Mouse (Mus musculus) left cerebral cortex, adult 2 months (tissue): ENCODE results near the gene B9d1. TPM values are rescaled to one million over a fixed set of nuclear protein-coding genes. Genes with fewer than 3 reads are reported as not detected.
A peak's percentile ranks its signal among the peaks of the same experiment; 100 is the strongest.

ENCODE experiments used
- DNase-seq, 2 experiments: peaks; one replicate each; pipeline ENCODE4 v3.0.0; 2021 to 2022; ENCODE audit warnings: low spot score in 2 of 2, mixed read lengths in 1 of 2; ENCODE audit errors: extremely low spot score in 1 of 2
- H3K27ac ChIP-seq: fragments of 200-600 bp; 2 replicates; pipeline ENCODE4 v1.8.1; 2022
- H3K4me3 ChIP-seq: fragments of 200-600 bp; 2 replicates; pipeline ENCODE4 v1.8.1; 2022
- CTCF ChIP-seq: fragments of 200-600 bp; IDR thresholded peaks from 2 replicates; pipeline ENCODE4 v1.8.1; 2022; ENCODE audit warnings: antibody characterized with exemption, mild to moderate bottlenecking, moderate library complexity
- intact Hi-C: fragments of 180-260 bp; cut with DNase I; formaldehyde crosslinking; loops from one replicate; pipeline ENCODE4 v1.15.1; 2025
- total RNA-seq, 2 experiments: library from RNA; stranded (reverse); gene quantifications; 2 replicates each; pipeline ENCODE4 v1.2.3; 2021

Gene B9d1
- total RNA-seq, 2 experiments from 2014 or later = 39.1 to 43.8 TPM

GRCm38 (mm10) chr11:61481239-61482090 lies 23.5 kb upstream of the B9d1 start:
- TF ChIP-seq CTCF = no peak
- intact Hi-C loops = no loop called here
- no peak overlapping the region for H3K27ac ChIP-seq
- DNase-seq = no peak
- no peak overlapping the region for H3K4me3 ChIP-seq

GRCm38 (mm10) chr11:61483226-61483845 lies 21.6 kb upstream of the B9d1 start:
- no peak overlapping the region for H3K4me3 ChIP-seq
- no peak overlapping the region for H3K27ac ChIP-seq
- no peak for TF ChIP-seq CTCF
- intact Hi-C loops = no loop called here
- DNase-seq = no peak

- peak overlapping the region; percentile 71 for H3K27ac ChIP-seq
- TF ChIP-seq CTCF = no peak
- no peak overlapping the region for H3K4me3 ChIP-seq
- DNase-seq = no peak
- intact Hi-C loops = no loop called here
Measured at GRCm38 (mm10) chr11:61484256-61484612, 20.7 kb upstream of the B9d1 start.

DNA sequence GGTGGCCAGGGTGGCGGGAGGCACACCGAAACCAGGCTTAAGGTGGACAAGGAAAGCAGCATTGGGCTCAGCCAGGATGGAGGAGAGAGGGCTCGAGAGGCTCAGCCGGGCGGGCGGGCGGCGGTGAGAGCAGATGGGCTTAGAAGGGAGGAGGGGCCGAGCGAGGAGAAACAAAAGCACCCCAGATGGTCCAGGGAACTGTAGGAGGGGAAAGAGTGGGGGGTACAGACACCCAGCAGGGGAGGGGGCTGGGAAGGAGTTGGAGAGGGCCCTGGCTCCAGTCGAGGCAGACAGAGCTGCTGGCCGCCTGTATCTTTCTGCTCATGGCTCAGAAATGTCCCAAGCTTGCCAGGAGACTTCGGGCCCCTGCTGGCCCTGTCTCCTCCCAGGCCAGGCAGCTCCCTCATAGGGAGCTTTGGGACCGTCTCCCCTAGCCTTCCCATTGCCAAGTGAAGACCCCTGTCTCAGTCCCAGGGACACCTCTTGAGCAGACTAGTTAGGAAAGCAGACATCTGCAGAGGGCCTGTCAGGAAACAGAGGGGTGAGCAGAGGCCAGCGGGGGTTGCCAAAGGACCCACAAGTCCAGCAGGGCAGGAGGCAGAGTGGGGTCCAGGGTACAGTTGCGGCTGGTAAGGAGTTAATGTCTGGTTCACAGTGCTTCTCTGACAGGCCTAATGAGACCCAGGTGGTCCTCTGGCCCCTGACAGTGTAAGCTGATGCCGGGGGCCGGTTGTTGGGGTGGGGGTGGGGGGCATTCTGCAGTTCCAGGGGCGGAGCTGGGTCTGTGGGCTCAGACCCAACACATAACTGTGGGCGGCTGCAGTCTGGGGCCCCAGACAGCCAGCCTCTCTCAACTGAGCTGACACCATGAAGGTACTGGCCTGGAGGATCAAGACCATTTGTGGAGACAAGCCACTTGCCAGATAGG lies 20.1 kb upstream of the B9d1 start, which contains the start of gene Mfap4:
Gene Mfap4, plus strand, starts transcription at position 819 of the 928 bp plus-strand sequence.
- H3K27ac ChIP-seq = peak within 1 kb of the TSS; percentile 71
- intact Hi-C loops = no loop called here

DNA sequence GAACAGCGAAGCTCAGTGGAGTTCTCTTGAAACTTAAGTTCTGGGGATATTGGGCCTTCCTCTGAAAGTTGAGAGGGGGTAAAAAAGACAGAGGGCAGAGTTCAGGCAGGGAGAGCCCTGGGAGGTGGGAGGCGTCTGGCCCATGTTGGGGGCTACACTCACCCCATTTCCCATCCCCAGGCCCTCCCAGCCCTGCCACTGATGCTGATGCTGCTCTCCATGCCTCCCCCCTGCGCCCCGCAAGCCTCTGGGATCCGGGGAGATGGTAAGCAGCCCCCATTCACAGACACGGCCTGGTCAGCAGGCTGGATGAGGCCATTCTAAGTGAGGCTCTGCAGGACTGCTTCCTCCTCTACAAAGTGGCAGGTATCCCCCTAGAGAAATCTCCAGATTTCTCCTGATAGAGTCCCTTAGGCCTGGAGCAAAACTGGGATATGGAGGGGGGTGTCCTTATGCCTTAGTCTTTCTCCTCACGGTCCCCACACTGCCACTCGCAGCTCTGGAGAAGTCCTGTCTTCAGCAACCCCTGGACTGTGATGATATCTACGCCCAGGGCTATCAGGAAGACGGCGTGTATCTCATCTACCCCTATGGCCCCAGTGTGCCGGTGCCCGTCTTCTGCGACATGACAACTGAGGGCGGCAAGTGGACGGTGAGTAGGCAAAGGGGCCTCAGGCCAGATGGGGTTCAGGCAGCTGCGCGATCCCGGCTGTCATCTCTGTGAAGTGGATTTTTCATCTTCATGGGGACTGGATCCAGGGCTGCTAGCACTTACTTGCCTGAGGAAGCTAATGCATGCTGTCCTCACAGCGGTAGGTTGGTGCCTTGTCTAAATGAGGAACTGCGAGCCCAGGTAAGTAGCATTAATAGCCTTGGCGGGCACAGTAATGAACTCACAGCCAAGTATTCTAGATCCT lies 19.1 kb upstream of the B9d1 start:
- no peak for DNase-seq
- no peak overlapping the region for H3K4me3 ChIP-seq
- intact Hi-C loops = no loop called here
- TF ChIP-seq CTCF = no peak
- no peak overlapping the region for H3K27ac ChIP-seq

More for the DNA sequence above, 20.1 kb upstream of the B9d1 start, which contains the start of gene Mfap4:
- TF ChIP-seq CTCF = no peak
- H3K4me3 ChIP-seq = no peak within 1 kb of the TSS
- peak; percentile 65 to 68 for DNase-seq

- no peak for TF ChIP-seq CTCF
- intact Hi-C loops = no loop called here
- no peak overlapping the region for H3K4me3 ChIP-seq
- no peak overlapping the region for H3K27ac ChIP-seq
- no peak for DNase-seq
Measured at GRCm38 (mm10) chr11:61486458-61487219, 18.3 kb upstream of the B9d1 start.

- no peak for DNase-seq
- Histone ChIP-seq H3K4me3 (no peak overlapping the region), H3K27ac (no peak overlapping the region)
- intact Hi-C loops = no loop called here
- no peak for TF ChIP-seq CTCF
Measured at GRCm38 (mm10) chr11:61487401-61487800, 17.5 kb upstream of the B9d1 start.

DNA sequence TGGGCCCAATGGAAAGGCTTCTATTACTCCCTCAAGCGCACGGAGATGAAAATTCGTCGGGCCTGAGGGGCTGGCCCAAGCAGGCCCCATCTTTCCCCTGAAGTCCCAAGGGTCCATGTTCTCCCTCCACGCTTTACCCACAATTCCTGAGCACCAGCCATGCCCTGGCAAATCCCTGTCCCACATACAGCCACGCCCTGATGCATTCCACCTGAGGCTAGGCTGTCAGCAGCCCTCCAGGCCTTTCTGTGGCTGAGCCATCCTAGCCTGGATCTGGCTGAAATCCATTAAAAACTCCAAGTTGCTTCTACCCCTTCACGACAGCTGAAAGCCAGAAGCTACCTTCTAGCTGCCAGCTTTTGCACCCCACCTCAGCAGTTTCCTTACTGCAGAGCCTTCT lies 17.0 kb upstream of the B9d1 start:
- no peak for TF ChIP-seq CTCF
- H3K4me3 ChIP-seq = no peak overlapping the region
- DNase-seq = no peak
- intact Hi-C loops = no loop called here
- no peak overlapping the region for H3K27ac ChIP-seq

DNA sequence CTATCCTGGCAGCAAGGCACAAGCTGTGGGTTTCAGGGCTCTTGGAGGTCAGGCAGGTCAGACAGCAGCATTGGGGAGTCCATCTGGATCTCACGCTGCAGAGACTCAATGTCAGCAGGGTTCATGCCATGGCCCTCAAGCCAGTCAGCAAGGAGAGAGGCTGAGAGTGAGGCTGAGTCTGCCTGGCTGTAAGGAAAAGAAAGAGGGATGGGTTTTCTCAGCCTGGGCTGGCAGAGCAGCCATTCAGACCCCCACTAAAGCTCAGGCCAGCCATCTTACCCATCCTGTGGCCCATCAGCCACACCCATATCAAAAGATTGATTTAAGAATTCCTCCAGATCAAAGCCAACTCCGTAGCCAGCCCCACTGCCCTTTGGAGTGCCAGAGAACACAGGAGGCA lies 15.9 kb upstream of the B9d1 start:
- Histone ChIP-seq H3K4me3 (no peak overlapping the region), H3K27ac (no peak overlapping the region)
- no peak for DNase-seq
- no peak for TF ChIP-seq CTCF
- intact Hi-C loops = no loop called here

DNA sequence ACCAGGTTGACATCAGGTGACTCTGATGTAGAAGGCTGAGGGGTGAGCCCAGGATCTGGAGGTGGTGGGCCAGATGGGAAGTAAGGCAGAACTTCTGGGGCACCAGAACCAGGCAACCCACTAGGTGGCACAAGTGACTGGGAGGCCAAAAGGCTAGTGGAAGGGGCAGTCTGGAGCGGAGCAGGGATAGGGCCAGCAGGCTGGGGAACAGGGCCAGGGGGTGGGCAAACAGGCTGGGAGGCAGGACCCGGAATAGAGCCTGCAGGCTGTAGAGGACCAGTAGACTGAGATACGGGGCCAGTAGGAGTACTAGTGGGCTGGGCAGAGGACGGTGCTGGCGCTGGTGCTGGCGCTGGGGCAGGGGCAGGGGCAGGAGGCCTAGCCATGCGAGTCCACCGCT lies 15.1 kb upstream of the B9d1 start:
- intact Hi-C loops = no loop called here
- H3K27ac ChIP-seq = no peak overlapping the region

More for the DNA sequence above, 15.1 kb upstream of the B9d1 start:
- no peak for TF ChIP-seq CTCF
- no peak for DNase-seq
- H3K4me3 ChIP-seq = no peak overlapping the region
